Mouse (Mus musculus) lung, embryonic 16.5 days (tissue): ENCODE data around the gene Atp2a2. TPM values are rescaled to one million over a fixed set of nuclear protein-coding genes. Genes with fewer than 3 reads are reported as not detected.
A peak's percentile ranks its signal among the peaks of the same experiment; 100 is the strongest.

Source experiments
- ATAC-seq: fragments of 200-750 bp; cut with Nextera tagmentation; 2 replicates; pipeline ENCODE4 v1.8.0; 2017; ENCODE audit warnings: low read depth, mild to moderate bottlenecking, moderate library complexity
- H3K27ac ChIP-seq: fragments of 300-500 bp; sonication (generic); 2 replicates; pipeline ENCODE4 v1.5.1; 2014; ENCODE audit warnings: mild to moderate bottlenecking, control low read depth, low read length
- H3K27me3 ChIP-seq: fragments of 300-500 bp; sonication (generic); 2 replicates; pipeline ENCODE4 v1.6.1; 2014; ENCODE audit warnings: low read depth, low read length, mixed read lengths; ENCODE audit not compliant: control insufficient read depth, insufficient read depth
- H3K36me3 ChIP-seq: fragments of 300-500 bp; sonication (generic); 2 replicates; pipeline ENCODE4 v1.6.1; 2014; ENCODE audit warnings: low read length; ENCODE audit not compliant: control insufficient read depth, insufficient read depth
- H3K4me1 ChIP-seq: fragments of 300-500 bp; sonication (generic); replicated peaks from 2 replicates; pipeline ENCODE4 v1.6.1; 2014; ENCODE audit warnings: low read length, mixed read lengths; ENCODE audit not compliant: control insufficient read depth, insufficient read depth
- H3K4me2 ChIP-seq: fragments of 300-500 bp; sonication (generic); 2 replicates; pipeline ENCODE4 v1.6.1; 2014; ENCODE audit warnings: low read depth, low read length, control low read depth
- H3K4me3 ChIP-seq: fragments of 300-500 bp; sonication (generic); 2 replicates; pipeline ENCODE4 v1.5.1; 2014; ENCODE audit warnings: mild to moderate bottlenecking, low read length, control low read depth
- H3K9ac ChIP-seq: fragments of 300-500 bp; sonication (generic); 2 replicates; pipeline ENCODE4 v1.6.1; 2014; ENCODE audit warnings: low read length, control low read depth
- H3K9me3 ChIP-seq: fragments of 300-500 bp; sonication (generic); 2 replicates; pipeline ENCODE4 v1.6.1; 2016; ENCODE audit warnings: low read length; ENCODE audit not compliant: control insufficient read depth
- WGBS: fragments of 180-500 bp; shearing (Covaris S2); extraction: QIAGEN DNeasy Blood & Tissue Kit; methylation state at CpG from one replicate; pipeline ENCODE4 v1.1.7; 2014; 5-methylcytosine and 5-hydroxymethylcytosine counted together
- polyA plus RNA-seq: library from polyadenylated mRNA; unstranded; fragments of >200 nt; fragmentation: Nextera tagmentation; extraction: Ambion mirVana; gene quantifications from 2 replicates; pipeline ENCODE4 v1.2.1, GENCODE M21; 2015

Atp2a2 gene
- polyA plus RNA-seq, 1 experiment from 2014 or later: 28.8 TPM

- Histone ChIP-seq H3K4me3 (no peak overlapping the region), H3K4me1 (peaks cover 21% of the 10 kb centered on the region), H3K36me3 (no peaks in the 10 kb centered on the region), H3K9ac (no peak overlapping the region), H3K4me2 (no peak overlapping the region), H3K27ac (no peak overlapping the region), H3K9me3 (no peaks in the 10 kb centered on the region), H3K27me3 (no peaks in the 10 kb centered on the region)
- no peak for ATAC-seq
- 74% methylated on average over 3 of the region's 3 CpGs for WGBS
These were observed 22.2 kb upstream of the Atp2a2 start for GRCm38 (mm10) chr5:122524244-122524643.

- Histone ChIP-seq H3K4me2 (no peak overlapping the region), H3K27ac (no peak overlapping the region), H3K4me3 (no peak overlapping the region), H3K9ac (no peak overlapping the region), H3K36me3 (no peaks in the 10 kb centered on the region), H3K4me1 (peaks cover 6% of the 10 kb centered on the region; the same call in 1 of the 2 replicates), H3K27me3 (no peaks in the 10 kb centered on the region), H3K9me3 (no peaks in the 10 kb centered on the region)
- no peak for ATAC-seq
- 22% methylated on average over 3 of the region's 3 CpGs for WGBS
These were observed 19.1 kb upstream of the Atp2a2 start for GRCm38 (mm10) chr5:122521130-122521473.

- H3K36me3 ChIP-seq: no peaks in the 10 kb centered on the region
- H3K4me1 ChIP-seq: peaks cover 3% of the 10 kb centered on the region; the same call in 1 of the 2 replicates
- WGBS: 24% methylated on average over 23 of the region's 23 CpGs
- H3K9me3 ChIP-seq: no peaks in the 10 kb centered on the region
- H3K9ac ChIP-seq: no peak overlapping the region
- no peak overlapping the region for H3K27ac ChIP-seq
- no peaks in the 10 kb centered on the region for H3K27me3 ChIP-seq
- no peak overlapping the region for H3K4me2 ChIP-seq
- peak; percentile 26 for ATAC-seq
- no peak overlapping the region for H3K4me3 ChIP-seq
These were observed 18.5 kb upstream of the Atp2a2 start for GRCm38 (mm10) chr5:122520254-122521129.

- H3K4me2 ChIP-seq: no peak overlapping the region
- no peak for ATAC-seq
- H3K4me1 ChIP-seq: peaks cover 3% of the 10 kb centered on the region; the same call in 1 of the 2 replicates
- H3K27ac ChIP-seq: no peak overlapping the region
- H3K4me3 ChIP-seq: no peak overlapping the region
- no peak overlapping the region for H3K9ac ChIP-seq
- no peaks in the 10 kb centered on the region for H3K9me3 ChIP-seq
- no peaks in the 10 kb centered on the region for H3K36me3 ChIP-seq
- no peaks in the 10 kb centered on the region for H3K27me3 ChIP-seq
- 35% methylated on average over 7 of the region's 7 CpGs for WGBS
These were observed 17.1 kb upstream of the Atp2a2 start for GRCm38 (mm10) chr5:122519043-122519660.

- 29% methylated on average over 8 of the region's 8 CpGs for WGBS
- no peak overlapping the region for H3K9ac ChIP-seq
- peaks cover 10% of the 10 kb centered on the region for H3K4me1 ChIP-seq
- H3K9me3 ChIP-seq: no peaks in the 10 kb centered on the region
- H3K36me3 ChIP-seq: no peaks in the 10 kb centered on the region
- H3K27ac ChIP-seq: no peak overlapping the region
- no peak overlapping the region for H3K4me2 ChIP-seq
- H3K4me3 ChIP-seq: no peak overlapping the region
- no peak for ATAC-seq
- no peaks in the 10 kb centered on the region for H3K27me3 ChIP-seq
These were observed 16.2 kb upstream of the Atp2a2 start for GRCm38 (mm10) chr5:122518247-122518646.

GRCm38 (mm10) chr5:122516901-122517300 lies 14.9 kb upstream of the Atp2a2 start:
- H3K4me2 ChIP-seq: no peak overlapping the region
- H3K9me3 ChIP-seq: no peaks in the 10 kb centered on the region
- no peaks in the 10 kb centered on the region for H3K27me3 ChIP-seq
- no peaks in the 10 kb centered on the region for H3K36me3 ChIP-seq
- H3K27ac ChIP-seq: no peak overlapping the region
- ATAC-seq: no peak
- 76% methylated on average over 5 of the region's 5 CpGs for whole genome bisulfite sequencing
- H3K4me1 ChIP-seq: peaks cover 10% of the 10 kb centered on the region
- H3K9ac ChIP-seq: no peak overlapping the region
- H3K4me3 ChIP-seq: no peak overlapping the region

- 69% methylated on average over 11 of the region's 11 CpGs for WGBS
- Histone ChIP-seq H3K9me3 (no peaks in the 10 kb centered on the region), H3K4me3 (no peak overlapping the region), H3K27ac (no peak overlapping the region), H3K36me3 (no peaks in the 10 kb centered on the region), H3K4me2 (no peak overlapping the region), H3K4me1 (peaks cover 17% of the 10 kb centered on the region), H3K9ac (no peak overlapping the region), H3K27me3 (no peaks in the 10 kb centered on the region)
- no peak for ATAC-seq
These were observed 14.2 kb upstream of the Atp2a2 start for GRCm38 (mm10) chr5:122516029-122516730.

- WGBS: 40% methylated on average over 8 of the region's 8 CpGs
- no peak overlapping the region for H3K9ac ChIP-seq
- H3K4me1 ChIP-seq: peaks cover 16% of the 10 kb centered on the region
- H3K4me2 ChIP-seq: no peak overlapping the region; the same call in 1 of the 2 replicates
- H3K27me3 ChIP-seq: no peaks in the 10 kb centered on the region
- no peak for ATAC-seq
- no peak overlapping the region for H3K4me3 ChIP-seq
- H3K36me3 ChIP-seq: no peaks in the 10 kb centered on the region
- no peak overlapping the region for H3K27ac ChIP-seq
- no peaks in the 10 kb centered on the region for H3K9me3 ChIP-seq
These were observed 12.1 kb upstream of the Atp2a2 start for GRCm38 (mm10) chr5:122514127-122514521.
